Mouse (Mus musculus) cortical plate, adult 2 months (tissue): ENCODE measurements around the gene Sobp. TPM values are rescaled to one million over a fixed set of nuclear protein-coding genes. Genes with fewer than 3 reads are reported as not detected.

ENCODE experiments used
- H3K27ac ChIP-seq: fragments of 200-500 bp; 2 replicates; pipeline ENCODE4 v1.5.1; 2012; ENCODE audit warnings: low read length, control low read depth, inconsistent platforms; ENCODE audit not compliant: insufficient read depth
- H3K4me1 ChIP-seq: fragments of 200-500 bp; 2 replicates; pipeline ENCODE4 v1.6.1; 2011; ENCODE audit warnings: low read length; ENCODE audit not compliant: control insufficient read depth, insufficient read depth
- H3K4me3 ChIP-seq: fragments of 200-500 bp; 2 replicates; pipeline ENCODE4 v1.5.1; 2011; ENCODE audit warnings: mild to moderate bottlenecking, low read length, control low read depth; ENCODE audit not compliant: insufficient read depth
- CTCF ChIP-seq: fragments of 200-500 bp; IDR thresholded peaks from 2 replicates; pipeline ENCODE4 v1.5.1; 2011; ENCODE audit warnings: mild to moderate bottlenecking, control low read depth, low read length; ENCODE audit not compliant: insufficient read depth; ENCODE audit errors: extremely low read depth
- POLR2A ChIP-seq: fragments of 200-500 bp; IDR thresholded peaks from 2 replicates; pipeline ENCODE4 v1.6.1; 2011; ENCODE audit warnings: mild to moderate bottlenecking, low read length, control low read depth; ENCODE audit not compliant: insufficient read depth; ENCODE audit errors: extremely low read depth
- polyA plus RNA-seq: library from polyadenylated mRNA; depleted of rRNA; stranded (reverse); fragments of >200 nt; gene quantifications from 2 replicates; pipeline ENCODE4 v1.2.3, GENCODE M21; 2012; rRNA removed

The Sobp gene
- polyA plus RNA-seq: 21.9 and 24.3 TPM in 2 replicates

GRCm38 (mm10) chr10:43174326-43175155 lies at the start of gene Sobp, which contains the start of gene 9030612E09Rik:
Gene Sobp (minus strand): TSS chr10:43174530.
Gene 9030612E09Rik (plus strand): TSS chr10:43174704.
- H3K4me1 ChIP-seq: no peaks in the 10 kb centered on the region; the same call in 1 of the 2 replicates
- H3K4me3 ChIP-seq: peak within 1 kb of the TSS; percentile 65
- TF ChIP-seq POLR2A (peak; percentile 57; the same call in 1 of the 2 replicates), CTCF (no peak)
- H3K27ac ChIP-seq: peak within 1 kb of the TSS; percentile 97

- Histone ChIP-seq H3K4me3 (no peak overlapping the region), H3K27ac (no peak overlapping the region), H3K4me1 (peaks cover 2% of the 10 kb centered on the region; the same call in 1 of the 2 replicates)
- TF ChIP-seq CTCF: no peak
- TF ChIP-seq POLR2A: no peak
Observed at GRCm38 (mm10) chr10:43223391-43223790, 49.1 kb upstream of the Sobp start.

- Histone ChIP-seq H3K4me1 (peaks cover 2% of the 10 kb centered on the region; the same call in 1 of the 2 replicates), H3K27ac (no peak overlapping the region), H3K4me3 (peak overlapping the region; percentile 88)
- no peak for TF ChIP-seq POLR2A
- no peak for TF ChIP-seq CTCF
Observed at GRCm38 (mm10) chr10:43221659-43222058, 47.3 kb upstream of the Sobp start.

GRCm38 (mm10) chr10:43220910-43221625 lies 46.7 kb upstream of the Sobp start, which contains the start of gene Pdss2:
Gene Pdss2 (plus strand): TSS chr10:43221486.
- Histone ChIP-seq H3K4me1 (peaks cover 2% of the 10 kb centered on the region; the same call in 1 of the 2 replicates), H3K4me3 (peak within 1 kb of the TSS; percentile 88), H3K27ac (peak within 1 kb of the TSS; percentile 96)
- no peak for TF ChIP-seq CTCF
- TF ChIP-seq POLR2A: peak; percentile 98

- Histone ChIP-seq H3K27ac (peak overlapping the region; percentile 96), H3K4me1 (peaks cover 2% of the 10 kb centered on the region; the same call in 1 of the 2 replicates), H3K4me3 (peak overlapping the region; percentile 88)
- no peak for TF ChIP-seq POLR2A
- no peak for TF ChIP-seq CTCF
Observed at GRCm38 (mm10) chr10:43220479-43220878, 46.1 kb upstream of the Sobp start.

- TF ChIP-seq CTCF: no peak
- no peak for TF ChIP-seq POLR2A
- peaks cover 2% of the 10 kb centered on the region; the same call in 1 of the 2 replicates for H3K4me1 ChIP-seq
- H3K4me3 ChIP-seq: no peak overlapping the region
- no peak overlapping the region for H3K27ac ChIP-seq
Observed at GRCm38 (mm10) chr10:43217361-43217900, 43.1 kb upstream of the Sobp start.

- Histone ChIP-seq H3K4me3 (no peak overlapping the region), H3K4me1 (no peaks in the 10 kb centered on the region), H3K27ac (no peak overlapping the region)
- TF ChIP-seq POLR2A (no peak), CTCF (peak; percentile 19; the same call in 1 of the 2 replicates)
Observed at GRCm38 (mm10) chr10:43211866-43212265, 37.5 kb upstream of the Sobp start.

- TF ChIP-seq CTCF (no peak), POLR2A (no peak)
- no peaks in the 10 kb centered on the region for H3K4me1 ChIP-seq
- H3K27ac ChIP-seq: no peak overlapping the region
- no peak overlapping the region for H3K4me3 ChIP-seq
Observed at GRCm38 (mm10) chr10:43203865-43204264, 29.5 kb upstream of the Sobp start.

GRCm38 (mm10) chr10:43200206-43200605 lies 25.9 kb upstream of the Sobp start:
- Histone ChIP-seq H3K4me3 (no peak overlapping the region), H3K27ac (no peak overlapping the region), H3K4me1 (no peaks in the 10 kb centered on the region)
- no peak for TF ChIP-seq POLR2A
- TF ChIP-seq CTCF: no peak
